Mouse (Mus musculus) lung, adult 18-20 months (tissue): ENCODE data around the gene Bcl6.

Experiments used
- DNase-seq, 2 experiments: peaks; one replicate each; pipeline ENCODE4 v3.0.0; 2022; ENCODE audit warnings: mixed read lengths in 2 of 2

Bcl6 gene

GRCm38 (mm10) chr16:23990161-23990970 is 1.7 kb upstream of the Bcl6 start:
- DNase-seq = no peak

GRCm38 (mm10) chr16:23989209-23990160 is 833 bp upstream of the Bcl6 start:
- no peak for DNase-seq

- no peak for DNase-seq
Measured at GRCm38 (mm10) chr16:23988157-23988465, 541 bp downstream of the Bcl6 start.

GRCm38 (mm10) chr16:23987341-23988156 is 1.1 kb downstream of the Bcl6 start:
- DNase-seq = peak in 1 of 2 experiments; percentile 58

- no peak for DNase-seq
Measured at GRCm38 (mm10) chr16:23986871-23987270, 1.8 kb downstream of the Bcl6 start.

GRCm38 (mm10) chr16:23986176-23986575 is 2.5 kb downstream of the Bcl6 start:
- no peak for DNase-seq

GRCm38 (mm10) chr16:23985467-23985861 is 3.2 kb downstream of the Bcl6 start:
- peak in 1 of 2 experiments; percentile 65 for DNase-seq

- peak; percentile 69 to 70 for DNase-seq
Measured at GRCm38 (mm10) chr16:23984760-23985466, 3.7 kb downstream of the Bcl6 start.

GRCm38 (mm10) chr16:23984183-23984582 is 4.5 kb downstream of the Bcl6 start:
- DNase-seq = peak; percentile 90 to 91

- DNase-seq = peak; percentile 69 to 76
Measured at GRCm38 (mm10) chr16:23982891-23983588, 5.6 kb downstream of the Bcl6 start.

GRCm38 (mm10) chr16:23981925-23982851 is 6.5 kb downstream of the Bcl6 start:
- peak; percentile 86 to 90 for DNase-seq

- DNase-seq = peak; percentile 57 to 61
Measured at GRCm38 (mm10) chr16:23980991-23981720, 7.5 kb downstream of the Bcl6 start.

GRCm38 (mm10) chr16:23980201-23980870 is 8.3 kb downstream of the Bcl6 start:
- no peak for DNase-seq

GRCm38 (mm10) chr16:23979446-23979845 is 9.2 kb downstream of the Bcl6 start:
- DNase-seq = no peak

- DNase-seq = no peak
Measured at GRCm38 (mm10) chr16:23978495-23978894, 10.2 kb downstream of the Bcl6 start.

GRCm38 (mm10) chr16:23977732-23978131 is 10.9 kb downstream of the Bcl6 start:
- peak; percentile 84 to 88 for DNase-seq

GRCm38 (mm10) chr16:23976196-23976595 is 12.5 kb downstream of the Bcl6 start:
- DNase-seq = no peak

- no peak for DNase-seq
Measured at GRCm38 (mm10) chr16:23973635-23974367, 14.9 kb downstream of the Bcl6 start.
